Mouse (Mus musculus): ENCODE results near the gene Gm10160. TPM values are rescaled to one million over a fixed set of nuclear protein-coding genes. Genes with fewer than 3 reads are reported as not detected.
"Not testable (repeated sequence)": the region's sequence is repeated elsewhere in the genome, so short reads cannot be mapped to it uniquely, and the experiment has no call there.

Gene Gm10160
- polyA plus RNA-seq, 1 experiment from 2014 or later = not detected

DNA sequence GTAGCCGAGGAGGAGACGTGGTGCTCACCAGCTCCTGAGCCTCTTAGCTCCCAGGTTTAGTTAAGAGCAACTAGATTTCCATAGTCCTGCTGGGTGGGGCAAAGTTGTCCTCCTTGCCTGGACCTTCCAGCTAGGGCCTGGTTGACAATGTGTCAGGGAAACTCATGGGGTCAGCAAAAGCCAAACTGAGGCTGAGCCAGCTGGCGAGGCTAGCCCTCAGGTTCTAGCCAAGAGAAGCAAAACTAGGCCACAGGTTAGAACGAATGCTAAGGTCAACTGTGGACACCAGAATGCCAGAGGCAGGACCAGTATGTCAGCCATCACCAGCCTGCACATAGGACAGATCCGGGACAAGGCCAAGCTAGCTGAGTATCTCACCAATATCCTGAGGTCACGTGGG is 14.2 kb downstream of the Gm10160 start:
- no peaks in the 10 kb centered on the region for H3K36me3 ChIP-seq (replicated peaks)
- peaks cover 11% of the 10 kb centered on the region for H3K4me1 ChIP-seq
- no peak for DNase-seq (ENCODE audit: low spot score)
- WGBS = 89% methylated on average over 6 of the region's 6 CpGs
- H3K9me3 ChIP-seq = no peaks in the 10 kb centered on the region
- H3K27ac ChIP-seq (replicated peaks) = no peak overlapping the region
- H3K4me3 ChIP-seq = no peak overlapping the region
- H3K27me3 ChIP-seq (replicated peaks; ENCODE audit: low read depth, poor library complexity, severe bottlenecking) = no peaks in the 10 kb centered on the region

DNA sequence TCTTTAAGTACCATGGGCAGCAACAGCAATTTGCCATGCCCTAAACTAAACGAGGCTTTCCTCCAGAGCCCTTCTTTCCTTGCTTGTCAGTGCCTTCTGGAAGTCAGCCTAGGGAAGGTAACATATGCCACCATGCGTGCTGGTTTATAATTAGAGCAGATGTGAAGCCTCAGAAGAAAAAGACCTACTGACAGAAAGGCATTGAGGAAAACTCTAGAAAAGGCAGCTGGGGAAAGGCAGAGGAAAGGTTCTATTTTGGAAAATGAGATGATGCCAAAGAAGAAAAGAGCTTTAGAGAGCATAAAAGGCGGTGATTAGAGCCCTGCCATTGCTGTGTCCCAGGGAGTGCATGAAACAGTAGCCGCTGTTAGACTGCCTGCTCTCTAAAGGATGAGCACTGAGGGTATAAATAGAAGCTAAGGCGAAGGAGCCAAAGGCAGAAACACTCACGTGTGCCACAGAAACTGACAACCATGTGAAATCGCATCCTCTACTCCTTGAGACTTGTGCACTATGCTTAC is 14.9 kb downstream of the Gm10160 start:
- Histone ChIP-seq H3K4me1 (peaks cover 10% of the 10 kb centered on the region), H3K9me3 (no peaks in the 10 kb centered on the region), H3K27ac (replicated peaks) (no peak overlapping the region), H3K27me3 (replicated peaks; ENCODE audit: low read depth, poor library complexity, severe bottlenecking) (no peaks in the 10 kb centered on the region), H3K36me3 (replicated peaks) (no peaks in the 10 kb centered on the region), H3K4me3 (no peak overlapping the region)
- DNase-seq (ENCODE audit: low spot score) = no peak
- WGBS = 68% methylated on average over 7 of the region's 7 CpGs

DNA sequence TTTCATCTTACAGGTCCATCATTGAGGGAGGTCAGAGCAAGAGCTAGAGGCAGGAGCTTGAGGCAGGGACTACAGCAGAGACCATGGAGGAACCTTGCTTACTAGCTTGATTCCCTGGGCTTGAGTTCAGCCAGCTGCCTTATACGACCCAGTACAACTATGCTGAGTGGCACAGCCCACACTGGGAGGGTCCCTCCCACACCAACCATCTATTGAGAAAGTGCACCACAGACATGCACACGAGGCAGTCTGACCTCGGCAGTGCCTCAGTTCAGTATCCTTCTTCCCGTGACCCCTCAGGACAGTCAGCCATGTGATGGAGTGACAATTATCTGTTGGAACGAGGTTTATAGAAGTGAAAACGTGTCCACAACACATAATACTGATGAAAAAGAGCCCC is 15.8 kb downstream of the Gm10160 start:
- Histone ChIP-seq H3K4me3 (no peak overlapping the region), H3K27me3 (replicated peaks; ENCODE audit: low read depth, poor library complexity, severe bottlenecking) (no peaks in the 10 kb centered on the region), H3K9me3 (no peaks in the 10 kb centered on the region), H3K27ac (replicated peaks) (no peak overlapping the region), H3K4me1 (peaks cover under 1% of the 10 kb centered on the region), H3K36me3 (replicated peaks) (no peaks in the 10 kb centered on the region)
- DNase-seq (ENCODE audit: low spot score) = no peak
- 78% methylated on average over 6 of the region's 6 CpGs for WGBS

DNA sequence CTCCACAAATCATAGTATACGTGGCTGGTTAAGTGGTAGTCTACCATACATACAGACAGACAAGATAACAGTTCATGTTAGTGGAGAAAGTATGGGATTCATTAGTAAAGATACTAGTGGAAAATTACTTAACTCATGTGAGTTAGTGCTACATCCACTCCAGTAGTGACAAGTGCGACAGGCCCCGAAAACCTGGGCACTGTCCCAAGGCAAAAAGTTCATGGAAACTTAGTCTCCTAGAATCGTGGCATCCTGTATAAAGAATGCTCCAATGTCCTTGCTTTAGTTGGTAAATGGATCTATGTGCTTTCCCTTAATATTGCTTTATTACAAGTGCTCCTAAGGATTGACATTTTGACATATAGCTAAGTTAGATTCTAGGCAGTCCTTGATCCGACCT is 17.8 kb downstream of the Gm10160 start:
- DNase-seq (ENCODE audit: low spot score); H3K9me3 ChIP-seq; H3K27me3 ChIP-seq (replicated peaks; ENCODE audit: low read depth, poor library complexity, severe bottlenecking); H3K27ac ChIP-seq (replicated peaks); H3K36me3 ChIP-seq (replicated peaks); H3K4me1 ChIP-seq; H3K4me3 ChIP-seq: not testable (repeated sequence)
- 85% methylated on average over 5 of the region's 5 CpGs for WGBS

DNA sequence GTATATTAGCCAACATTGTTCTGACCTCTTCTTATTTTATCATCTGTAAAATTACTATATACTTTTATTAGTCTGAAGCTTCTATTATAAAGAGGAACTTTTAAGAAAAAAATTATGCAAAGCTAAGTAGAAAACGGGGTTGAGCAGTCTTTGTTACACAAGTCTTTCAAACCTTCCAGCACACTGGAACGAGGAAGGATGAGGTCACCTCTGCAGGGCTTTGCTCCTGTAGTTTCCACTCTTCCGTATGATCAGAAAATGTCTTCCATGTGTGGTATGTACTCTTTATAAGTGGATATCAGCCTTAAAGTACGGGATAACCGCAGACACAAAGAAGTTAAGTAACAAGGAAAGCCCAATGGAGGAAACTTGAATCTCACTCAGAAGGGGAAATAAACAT is 20.2 kb downstream of the Gm10160 start:
- no peaks in the 10 kb centered on the region for H3K9me3 ChIP-seq
- H3K27ac ChIP-seq (replicated peaks) = no peak overlapping the region
- H3K4me1 ChIP-seq = no peaks in the 10 kb centered on the region
- H3K4me3 ChIP-seq = no peak overlapping the region
- H3K27me3 ChIP-seq (replicated peaks; ENCODE audit: low read depth, poor library complexity, severe bottlenecking) = no peaks in the 10 kb centered on the region
- H3K36me3 ChIP-seq (replicated peaks) = no peaks in the 10 kb centered on the region
- WGBS = 83% methylated on average over 5 of the region's 5 CpGs
- no peak for DNase-seq (ENCODE audit: low spot score)

DNA sequence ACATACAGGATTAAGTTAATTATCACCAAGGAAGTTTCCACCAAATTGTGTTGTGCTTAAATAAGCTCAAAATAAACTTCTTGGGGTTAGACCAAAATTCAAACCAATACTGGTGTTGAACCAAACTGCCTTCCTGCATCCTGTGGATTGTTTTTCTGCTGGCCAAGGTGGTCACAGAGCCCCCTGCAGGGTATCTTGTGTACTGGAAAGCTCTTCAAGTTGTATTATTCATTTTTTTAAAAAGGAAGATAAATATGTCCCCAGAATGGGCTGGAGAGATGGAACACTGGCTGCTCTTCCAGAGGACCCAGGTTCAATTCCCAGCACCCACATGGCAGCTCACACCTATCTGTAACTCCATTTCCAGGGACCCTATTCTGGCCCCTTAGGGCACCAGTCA is 20.7 kb downstream of the Gm10160 start:
- H3K27me3 ChIP-seq (replicated peaks; ENCODE audit: low read depth, poor library complexity, severe bottlenecking) = no peaks in the 10 kb centered on the region
- no peak for DNase-seq (ENCODE audit: low spot score)
- H3K4me1 ChIP-seq = peaks cover 3% of the 10 kb centered on the region
- no peak overlapping the region for H3K27ac ChIP-seq (replicated peaks)
- no peaks in the 10 kb centered on the region for H3K36me3 ChIP-seq (replicated peaks)
- no peak overlapping the region for H3K4me3 ChIP-seq
- H3K9me3 ChIP-seq = no peaks in the 10 kb centered on the region

DNA sequence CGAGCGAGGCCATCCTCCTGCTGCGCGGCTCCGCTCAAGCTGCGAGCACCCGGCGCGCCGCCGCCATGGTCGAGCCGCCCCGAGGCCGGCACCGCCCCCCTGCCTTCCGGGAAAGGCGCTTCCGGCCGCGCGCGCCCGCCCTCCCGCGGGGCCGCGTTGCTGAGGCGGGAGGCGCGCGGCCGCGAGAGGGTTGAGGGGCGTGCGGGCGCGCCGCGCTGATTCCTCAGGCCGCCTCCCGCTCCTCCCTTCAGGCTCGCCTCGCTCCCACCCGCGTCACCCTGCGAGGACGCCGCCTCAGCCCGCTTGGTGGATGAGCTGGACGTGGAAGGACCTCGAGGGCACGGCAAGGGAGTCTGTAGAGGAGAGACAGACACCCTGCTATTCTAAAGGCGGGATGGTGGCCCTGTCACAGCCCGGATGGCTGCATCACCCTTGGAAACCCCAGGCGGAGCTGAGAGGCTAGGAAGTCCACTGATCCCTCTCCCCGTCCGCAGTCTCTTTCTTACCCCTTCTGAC is 26.2 kb downstream of the Gm10160 start, which contains the start of gene Btbd1:
TSS of gene Btbd1 (minus strand) at position 53 of the 516 bp plus-strand sequence.
- Histone ChIP-seq H3K9me3 (no peaks in the 10 kb centered on the region), H3K4me1 (peaks cover 46% of the 10 kb centered on the region), H3K27me3 (replicated peaks; ENCODE audit: low read depth, poor library complexity, severe bottlenecking) (no peaks in the 10 kb centered on the region), H3K36me3 (replicated peaks) (no peaks in the 10 kb centered on the region), H3K27ac (replicated peaks) (peak within 1 kb of the TSS; percentile 95), H3K4me3 (peak within 1 kb of the TSS; percentile 90)
- WGBS = under 1% methylated on average over 58 of the region's 58 CpGs
- DNase-seq (ENCODE audit: low spot score) = peak; percentile 90

DNA sequence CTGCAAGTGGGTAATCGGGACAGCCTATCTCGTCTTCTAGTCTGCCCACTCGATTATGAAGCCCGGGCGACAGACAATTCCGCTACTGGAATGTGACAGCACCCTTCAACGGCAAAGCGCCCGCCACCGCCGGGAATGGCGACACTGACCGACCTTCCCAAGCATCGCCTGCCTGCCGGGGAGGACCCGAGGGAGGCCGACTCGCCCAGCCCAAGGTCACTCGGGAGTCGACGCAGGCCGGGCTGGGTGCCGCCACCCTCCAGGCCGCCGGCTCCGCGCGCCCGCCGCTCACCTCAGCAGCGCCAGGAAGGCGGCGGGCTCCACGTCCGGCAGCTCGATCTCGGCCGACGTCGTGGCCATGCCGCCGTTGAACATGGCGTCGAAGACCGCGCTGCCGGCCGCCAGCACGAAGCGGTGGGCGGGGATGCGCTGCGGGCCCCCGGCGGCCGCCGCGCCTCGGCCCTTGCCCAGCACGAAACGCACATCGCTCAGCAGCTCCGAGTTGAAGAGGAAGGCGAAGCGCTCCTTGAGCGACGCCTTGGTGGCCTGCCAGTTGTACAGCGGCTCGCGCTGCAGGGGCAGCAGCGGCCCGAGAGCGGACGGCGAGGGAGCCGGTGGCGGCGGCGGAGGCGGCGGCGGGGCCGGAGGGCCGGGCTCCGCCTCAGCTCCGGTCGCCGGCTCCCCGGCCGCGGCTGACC is 26.8 kb downstream of the Gm10160 start:
- Histone ChIP-seq H3K9me3 (no peaks in the 10 kb centered on the region), H3K27me3 (replicated peaks; ENCODE audit: low read depth, poor library complexity, severe bottlenecking) (no peaks in the 10 kb centered on the region), H3K36me3 (replicated peaks) (no peaks in the 10 kb centered on the region), H3K4me1 (peaks cover 51% of the 10 kb centered on the region), H3K27ac (replicated peaks) (peak overlapping the region; percentile 95), H3K4me3 (peak overlapping the region; percentile 90)
- under 1% methylated on average over 91 of the region's 91 CpGs for WGBS
- DNase-seq (ENCODE audit: low spot score) = peak; percentile 64

DNA sequence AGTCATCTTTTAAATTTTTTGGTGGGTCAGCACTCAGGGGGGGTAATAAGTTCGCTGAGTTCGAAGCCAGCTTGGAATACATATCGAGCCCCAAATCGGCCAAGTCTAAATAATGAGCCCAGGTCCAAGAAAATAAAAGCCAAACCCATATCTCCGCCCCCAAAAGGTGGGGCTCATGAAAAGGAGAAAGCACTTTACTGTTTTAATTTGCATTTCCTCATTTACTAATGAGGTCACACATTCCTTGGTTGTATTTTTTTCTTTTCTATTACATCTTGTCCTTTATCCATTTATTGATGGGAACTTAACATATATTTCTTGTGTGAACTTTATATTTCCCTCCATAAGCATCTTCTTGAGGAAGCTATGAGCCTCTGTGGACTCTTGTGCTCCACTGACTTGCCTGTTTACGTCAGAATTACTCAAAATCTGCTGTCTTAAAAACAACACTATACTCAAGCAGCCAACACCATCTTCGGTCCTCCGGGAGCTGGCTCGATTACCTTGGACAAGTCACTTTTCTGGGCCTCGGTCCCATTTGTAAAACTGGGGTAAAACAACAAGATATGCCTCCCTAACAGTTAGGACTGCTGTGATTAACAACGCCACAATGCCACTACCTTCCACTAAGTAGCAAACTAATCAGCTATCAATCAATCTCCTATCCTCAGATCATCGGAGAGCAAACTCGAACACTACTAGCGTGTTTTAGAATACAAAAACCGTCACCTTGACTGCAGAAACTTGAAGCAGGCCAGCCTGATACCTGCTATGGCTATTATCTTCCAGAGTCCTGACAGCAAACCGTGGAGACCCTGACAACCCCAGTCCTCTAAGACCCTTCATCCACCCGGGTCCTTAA is 27.6 kb downstream of the Gm10160 start:
- DNase-seq (ENCODE audit: low spot score) = no peak
- Histone ChIP-seq H3K27me3 (replicated peaks; ENCODE audit: low read depth, poor library complexity, severe bottlenecking) (no peaks in the 10 kb centered on the region), H3K36me3 (replicated peaks) (no peaks in the 10 kb centered on the region), H3K4me3 (peak overlapping the region; percentile 90), H3K9me3 (no peaks in the 10 kb centered on the region), H3K4me1 (peaks cover 51% of the 10 kb centered on the region), H3K27ac (replicated peaks) (peak overlapping the region; percentile 95)
- WGBS = 31% methylated on average over 17 of the region's 17 CpGs

DNA sequence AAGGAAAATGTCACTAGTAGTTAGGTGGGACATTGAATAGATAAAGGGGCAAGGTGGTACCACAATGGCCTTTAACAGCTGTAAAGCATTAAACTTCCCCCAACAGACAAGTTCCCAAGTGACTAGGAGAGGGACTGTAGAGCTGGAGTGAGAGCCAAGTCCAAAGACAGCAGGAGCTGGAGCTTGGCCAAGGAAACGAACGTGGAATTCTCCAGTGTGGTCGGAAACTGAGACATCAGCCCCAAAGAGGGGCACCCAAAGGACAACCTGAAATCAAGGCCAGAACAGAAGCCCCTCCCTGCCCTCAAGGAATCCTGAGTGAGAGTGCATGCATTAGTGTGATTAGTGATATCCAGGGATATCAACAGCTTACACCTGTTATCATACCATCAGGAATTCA is 30.2 kb downstream of the Gm10160 start:
- no peaks in the 10 kb centered on the region for H3K9me3 ChIP-seq
- H3K27me3 ChIP-seq (replicated peaks; ENCODE audit: low read depth, poor library complexity, severe bottlenecking) = no peaks in the 10 kb centered on the region
- 62% methylated on average over 3 of the region's 3 CpGs for WGBS

DNA sequence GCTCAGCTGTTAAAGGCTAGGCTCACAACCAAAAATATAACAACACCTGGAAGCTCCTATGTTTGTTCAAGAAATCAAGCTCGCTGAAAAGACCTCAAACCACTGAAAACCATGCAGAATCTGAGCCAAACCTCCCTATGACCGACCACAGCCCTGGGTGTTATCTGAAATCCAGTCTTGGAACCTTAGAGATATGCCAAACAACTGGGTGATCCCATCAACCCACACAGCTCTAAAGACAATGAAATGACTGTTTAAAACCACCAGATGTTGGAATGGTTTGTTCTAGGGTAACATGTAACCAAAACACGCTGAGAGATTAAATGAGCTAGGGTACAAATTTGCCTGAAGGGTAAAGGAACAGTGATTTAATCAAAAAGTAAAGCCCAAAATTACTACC is 30.7 kb downstream of the Gm10160 start:
- H3K9me3 ChIP-seq = no peaks in the 10 kb centered on the region
- no peaks in the 10 kb centered on the region for H3K36me3 ChIP-seq (replicated peaks)
- no peak for DNase-seq (ENCODE audit: low spot score)
- no peak overlapping the region for H3K27ac ChIP-seq (replicated peaks)
- H3K4me1 ChIP-seq = peaks cover 48% of the 10 kb centered on the region
- H3K27me3 ChIP-seq (replicated peaks; ENCODE audit: low read depth, poor library complexity, severe bottlenecking) = no peaks in the 10 kb centered on the region
- H3K4me3 ChIP-seq = no peak overlapping the region
- 50% methylated on average over 3 of the region's 3 CpGs for WGBS

More for the DNA sequence above, 30.2 kb downstream of the Gm10160 start:
- H3K36me3 ChIP-seq (replicated peaks) = no peaks in the 10 kb centered on the region
- H3K4me1 ChIP-seq = peaks cover 51% of the 10 kb centered on the region
- no peak overlapping the region for H3K4me3 ChIP-seq
- DNase-seq (ENCODE audit: low spot score) = no peak
- no peak overlapping the region for H3K27ac ChIP-seq (replicated peaks)

DNA sequence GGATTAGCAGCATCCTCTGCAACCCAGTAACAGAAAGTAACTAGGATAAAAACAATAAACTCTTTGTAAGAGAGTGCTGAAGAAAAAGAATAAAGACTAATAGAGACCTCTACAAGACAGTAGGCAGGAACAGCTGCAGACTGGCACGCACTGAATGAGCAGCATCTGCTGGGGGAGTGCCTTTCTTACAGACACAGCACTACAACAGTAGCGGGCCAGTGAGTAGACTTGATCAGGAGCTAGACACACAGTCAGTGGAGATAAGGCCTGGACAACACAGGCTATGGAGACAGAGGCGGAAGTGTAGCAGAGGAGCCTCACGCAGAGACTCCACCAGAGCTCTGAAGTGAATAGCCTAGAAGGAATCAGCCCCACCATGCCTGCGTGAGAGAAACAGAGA is 49.5 kb downstream of the Gm10160 start:
- Histone ChIP-seq H3K4me1 (no peaks in the 10 kb centered on the region), H3K27ac (replicated peaks) (no peak overlapping the region), H3K4me3 (no peak overlapping the region), H3K36me3 (replicated peaks) (peaks cover 38% of the 10 kb centered on the region), H3K27me3 (replicated peaks; ENCODE audit: low read depth, poor library complexity, severe bottlenecking) (no peaks in the 10 kb centered on the region), H3K9me3 (no peaks in the 10 kb centered on the region)
- WGBS = 74% methylated on average over 5 of the region's 5 CpGs
- DNase-seq (ENCODE audit: low spot score) = no peak

All from embryonic facial prominence, embryonic 10.5 days (tissue).